Comparison of ENCODE assay signal across 15 mouse cellular contexts in genomic region chr10:89868836-89869235, GRCm38 (mm10). TPM values are rescaled to one million over a fixed set of nuclear protein-coding genes. Genes with fewer than 3 reads are reported as not detected.
"Had no signal": no experiment of that assay in that cellular context is flagged by ENCODE, and none has a peak within 500 bp of the region (broad histone marks: within the 10 kb centered on the region; RNA-seq: fewer than 3 reads in every experiment).

No protein-coding gene starts in this region.

- ATAC-seq: midbrain, embryonic 16.5 days had no signal

- DNase-seq: lung, adult 18-20 months; lung, embryonic 14.5 days; lung, postnatal 10 days; lung, postnatal 4 days; midbrain, embryonic 14.5 days; retina, postnatal 1 day; right cerebral cortex, adult 18-20 months; right cerebral cortex, postnatal 25 days; right cerebral cortex, postnatal 4 days; spleen, adult 18-20 months; thymus, adult 18-20 months; thymus, postnatal 14 days; thymus, postnatal 36 days had no signal

RNA-seq across cellular contexts. Expression of gene Anks1b, which starts 4.5 kb away (rescaled TPM):
- total RNA-seq: megakaryocyte-erythroid progenitor cell, adult 5-6 weeks had no signal
